Mouse (Mus musculus) forebrain, embryonic 13.5 days (tissue): ENCODE data around the gene Ybx3. TPM values are rescaled to one million over a fixed set of nuclear protein-coding genes. Genes with fewer than 3 reads are reported as not detected.

ENCODE experiments used
- polyA plus RNA-seq: library from polyadenylated mRNA; unstranded; fragments of >200 nt; fragmentation: Nextera tagmentation; extraction: Ambion mirVana; gene quantifications from 2 replicates; pipeline ENCODE4 v1.2.1, GENCODE M21; 2015

Gene Ybx3
- polyA plus RNA-seq, 1 experiment from 2014 or later, result 27.9 TPM

Other genes with a start within 250 kb of the Ybx3 start
- not detected in 2 replicates for gene Klra2, start 141.1 kb downstream of the Ybx3 start, polyA plus RNA-seq
- gene Magohb, start 95.2 kb downstream of the Ybx3 start, polyA plus RNA-seq, result 57.7 and 64.1 TPM in 2 replicates
- 1.2 and 1.6 TPM in 2 replicates for gene Styk1, start 34.9 kb downstream of the Ybx3 start, polyA plus RNA-seq
- not detected in 2 replicates for gene 5430401F13Rik, start 97.9 kb upstream of the Ybx3 start, polyA plus RNA-seq
- not detected in 2 replicates for gene Gm6619, start 97.9 kb upstream of the Ybx3 start, polyA plus RNA-seq
- not detected in 2 replicates for gene Tas2r130, start 242.4 kb upstream of the Ybx3 start, polyA plus RNA-seq